Mouse (Mus musculus): Measurements from ENCODE around the gene Ntsr2.

The Ntsr2 gene

DNA sequence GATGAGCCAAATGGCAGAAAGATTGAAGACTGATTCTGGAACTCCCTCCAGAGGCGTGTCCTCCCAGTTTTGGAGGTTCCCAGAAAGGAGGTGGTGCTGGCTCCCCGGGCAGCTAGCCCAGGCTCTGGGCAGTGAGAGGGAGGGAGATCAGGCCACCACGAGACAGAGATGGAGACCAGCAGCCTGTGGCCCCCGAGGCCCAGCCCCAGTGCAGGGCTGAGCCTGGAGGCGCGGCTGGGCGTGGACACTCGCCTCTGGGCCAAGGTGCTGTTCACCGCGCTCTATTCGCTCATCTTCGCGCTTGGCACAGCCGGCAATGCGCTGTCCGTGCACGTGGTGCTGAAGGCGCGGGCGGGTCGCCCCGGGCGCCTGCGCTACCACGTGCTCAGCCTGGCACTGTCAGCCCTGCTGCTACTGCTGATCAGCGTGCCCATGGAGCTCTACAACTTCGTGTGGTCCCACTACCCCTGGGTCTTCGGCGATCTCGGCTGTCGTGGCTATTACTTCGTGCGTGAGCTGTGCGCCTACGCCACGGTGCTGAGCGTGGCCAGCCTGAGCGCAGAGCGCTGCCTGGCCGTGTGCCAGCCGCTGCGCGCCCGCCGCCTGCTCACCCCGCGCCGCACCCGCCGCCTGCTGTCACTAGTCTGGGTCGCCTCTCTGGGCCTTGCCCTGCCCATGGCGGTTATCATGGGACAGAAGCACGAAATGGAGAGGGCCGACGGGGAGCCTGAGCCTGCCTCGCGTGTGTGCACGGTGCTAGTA, at the start of gene Ntsr2:
Ntsr2 (plus strand) TSS at position 51 of the 762 bp plus-strand sequence.
- DNase-seq: peak; percentile 80

DNA sequence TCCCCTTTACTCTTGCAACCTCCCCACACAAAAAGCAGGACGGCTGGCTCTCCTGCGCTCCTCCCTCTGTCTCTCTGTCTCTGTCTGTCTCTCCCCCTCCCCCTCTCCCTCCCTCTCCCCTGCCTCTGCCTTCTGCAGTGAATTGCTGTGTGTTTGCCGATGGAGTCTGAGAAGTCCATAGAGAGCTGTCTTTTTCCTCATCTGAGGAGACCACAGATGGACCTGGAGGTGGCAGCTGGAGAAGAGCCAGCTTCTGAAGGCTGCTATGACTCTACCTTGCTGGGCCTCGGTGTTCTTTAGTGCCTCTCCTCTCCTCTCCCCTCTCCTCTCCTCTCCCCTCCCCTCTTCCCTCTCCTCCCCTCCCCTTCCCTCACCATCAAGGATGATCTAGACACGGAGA, 47.6 kb upstream of the Ntsr2 start:
- no peak for DNase-seq

DNA sequence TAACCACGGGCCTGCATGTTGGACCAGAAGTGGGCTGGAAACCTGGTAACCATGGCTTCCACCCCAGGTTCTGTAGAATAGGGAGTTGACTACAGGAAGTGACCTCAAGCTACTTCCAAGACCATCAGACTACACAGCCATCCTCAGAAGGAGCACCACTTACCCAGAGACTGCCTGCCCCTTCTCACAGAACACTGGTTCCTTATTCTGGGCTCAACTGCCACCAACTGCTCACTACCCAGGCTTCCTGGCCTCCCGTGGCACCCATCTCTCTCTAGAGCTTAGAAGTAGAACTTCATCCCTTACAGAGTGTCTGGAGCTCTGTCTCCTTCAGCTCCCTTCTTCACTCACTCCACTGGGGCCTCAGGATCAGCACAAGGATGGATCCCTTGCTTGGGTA, 42.2 kb upstream of the Ntsr2 start, which contains the start of gene Lpin1:
Lpin1 (minus strand) TSS at position 31 of the 400 bp plus-strand sequence.
- DNase-seq: no peak

DNA sequence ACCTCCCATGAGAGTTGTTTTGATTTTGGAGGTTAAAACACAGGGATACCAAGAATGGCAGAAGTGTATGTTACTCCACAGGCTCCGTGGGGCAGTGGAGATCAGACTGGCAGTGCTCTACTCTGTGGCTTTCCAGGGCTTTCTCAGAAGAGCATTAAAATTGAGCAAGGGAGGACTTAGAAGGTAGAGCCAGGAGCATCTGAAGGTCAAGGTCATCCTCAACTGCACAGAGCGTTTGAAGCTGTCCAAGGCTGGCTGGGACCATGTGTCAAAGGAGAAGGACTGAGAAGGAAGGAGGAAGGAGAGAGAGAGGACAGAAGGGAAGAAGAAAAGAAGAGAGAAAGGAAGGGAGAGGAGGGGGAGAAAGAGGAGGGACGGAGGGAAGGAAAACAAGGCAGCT, 38.6 kb upstream of the Ntsr2 start:
- DNase-seq: no peak

DNA sequence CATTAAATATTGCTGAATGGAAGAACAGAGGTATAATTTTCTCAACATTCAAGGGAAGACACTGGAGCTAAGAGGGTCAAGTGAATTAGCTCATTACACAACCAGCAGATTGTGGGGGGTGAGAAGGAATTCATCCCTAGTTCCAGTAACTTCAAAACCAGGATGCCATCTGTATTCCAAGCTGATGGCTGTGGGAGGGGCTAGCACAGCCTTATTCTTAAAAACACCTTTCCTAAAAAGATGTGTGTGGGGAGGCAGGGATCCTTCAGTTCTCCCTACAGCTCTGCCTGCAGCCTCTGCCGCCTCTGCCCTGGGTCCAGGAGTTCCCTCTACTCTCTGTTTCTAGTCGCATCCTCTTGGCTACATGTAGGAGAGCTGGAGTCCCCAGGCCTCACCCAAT, 37.4 kb upstream of the Ntsr2 start:
- no peak for DNase-seq

DNA sequence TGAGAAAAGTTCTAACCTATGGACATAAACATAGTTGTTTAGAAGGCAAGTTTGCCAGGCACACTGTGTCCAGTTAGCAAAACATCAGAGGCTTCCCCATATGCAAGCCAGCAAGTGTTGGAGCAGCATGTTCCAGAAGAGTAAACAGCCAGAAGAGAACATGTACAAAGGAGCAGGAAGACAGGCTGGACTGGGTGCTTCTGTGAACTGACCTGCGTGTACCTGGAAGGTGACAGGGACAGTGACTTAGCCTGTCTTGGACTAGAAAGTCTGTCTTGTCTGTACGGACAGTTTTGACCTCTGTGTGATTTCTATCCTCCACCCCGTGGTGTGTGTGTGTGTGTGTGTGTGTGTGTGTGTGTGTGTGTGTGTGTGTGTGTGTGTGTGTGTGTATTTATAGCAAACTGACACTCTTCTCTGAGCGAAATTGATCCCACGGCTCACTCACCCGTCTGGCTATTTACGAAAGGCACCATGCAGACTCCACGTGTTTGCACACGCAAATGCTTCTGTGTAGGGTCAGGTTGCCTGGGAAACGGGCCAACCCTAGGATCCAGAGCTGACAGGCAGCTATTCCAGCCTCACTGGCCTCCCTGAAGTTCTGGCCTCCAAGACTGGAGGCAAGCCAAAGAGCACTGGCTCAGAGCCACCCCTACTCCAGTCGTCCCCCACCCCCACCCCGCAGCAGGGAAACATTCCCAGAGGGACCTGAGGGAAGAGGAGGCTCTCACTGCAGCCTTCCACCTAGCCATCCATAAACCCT, 34.5 kb upstream of the Ntsr2 start:
- DNase-seq: peak; percentile 90

DNA sequence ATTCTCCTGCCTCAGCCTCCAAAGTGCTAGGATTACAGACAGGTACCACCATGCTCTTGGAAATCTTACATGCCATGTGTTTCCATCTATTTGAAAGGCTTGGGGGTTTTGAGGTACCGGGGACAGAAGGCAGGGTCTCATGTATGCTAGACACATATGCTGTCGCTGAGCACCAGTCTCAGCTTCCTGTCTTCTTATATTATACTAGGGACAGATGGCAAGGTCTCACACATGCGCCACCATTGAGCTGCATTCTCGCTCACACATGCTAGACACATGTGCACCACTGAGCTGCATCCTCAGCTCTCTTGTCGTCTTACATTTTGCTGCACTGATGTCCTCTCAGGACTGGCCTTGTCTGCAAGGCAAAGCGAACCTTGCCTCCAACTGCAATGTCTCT, 33.7 kb upstream of the Ntsr2 start:
- DNase-seq: no peak

DNA sequence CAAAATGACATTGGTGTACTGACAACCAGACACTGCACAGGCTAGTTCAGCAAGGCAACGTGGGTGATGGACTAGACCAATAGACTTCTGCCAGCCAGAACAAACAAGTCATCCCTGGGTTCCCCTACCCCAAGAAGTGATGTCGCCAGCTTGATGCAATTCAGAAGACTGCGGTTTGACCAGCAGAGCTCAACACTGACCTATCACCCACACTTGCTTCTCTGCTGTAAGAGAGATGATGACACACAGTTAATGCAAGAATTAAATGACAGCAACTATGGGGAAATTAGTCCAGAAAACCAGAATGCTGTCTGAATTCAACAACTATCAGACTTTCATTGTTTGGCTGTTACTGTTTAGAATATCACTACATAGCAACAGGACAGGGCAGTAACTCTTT, 33.0 kb upstream of the Ntsr2 start:
- DNase-seq: no peak

DNA sequence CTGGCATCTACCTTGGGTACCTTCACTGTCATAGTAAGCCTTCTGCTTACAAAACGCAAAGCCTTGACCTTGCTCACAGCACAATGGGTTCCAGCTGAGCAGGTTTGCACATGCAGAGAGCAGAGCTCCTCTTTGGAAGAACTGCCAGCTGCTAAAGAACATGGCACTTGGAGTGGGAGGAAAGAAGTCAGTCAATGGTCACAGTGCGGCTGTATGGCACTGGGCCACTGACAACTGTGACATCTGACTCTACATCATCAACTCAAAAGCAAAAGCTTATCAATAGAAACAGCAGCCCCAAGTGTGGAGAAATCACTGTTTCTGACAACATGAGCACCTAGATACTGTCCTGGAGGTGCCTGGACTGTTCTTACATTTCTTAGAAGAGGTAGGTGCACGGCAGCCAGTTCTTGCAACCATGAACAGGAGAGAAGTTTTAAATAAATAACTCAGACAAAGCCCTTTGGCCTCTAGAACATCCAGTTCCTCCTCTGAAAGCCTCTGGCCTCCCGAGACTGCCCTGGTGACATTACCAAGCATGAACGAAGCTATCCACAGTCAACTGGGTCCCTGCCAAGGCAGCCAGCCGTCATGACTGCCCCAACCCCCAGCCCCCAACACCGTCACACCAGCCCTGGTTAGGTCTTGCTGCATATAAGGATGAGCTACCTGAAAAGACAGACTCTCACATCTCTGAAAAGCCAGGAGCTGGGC, 22.9 kb upstream of the Ntsr2 start:
- peak; percentile 36 for DNase-seq

DNA sequence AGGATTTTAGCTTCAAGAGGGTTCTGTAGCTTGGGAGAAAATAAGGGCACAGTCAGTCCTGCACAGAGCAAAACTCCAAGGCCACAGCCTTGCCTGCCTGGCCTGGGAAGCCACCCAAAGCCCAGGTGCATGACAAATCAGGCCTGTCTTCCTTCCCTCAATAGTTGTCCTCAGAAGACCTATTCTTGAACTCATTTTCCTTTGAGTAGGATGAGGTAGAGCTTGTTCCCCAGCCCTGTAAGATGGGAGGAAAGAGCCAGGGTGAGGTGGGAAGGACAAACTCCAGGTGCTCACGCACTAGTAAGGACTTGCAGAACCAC, 22.4 kb upstream of the Ntsr2 start:
- DNase-seq: no peak

DNA sequence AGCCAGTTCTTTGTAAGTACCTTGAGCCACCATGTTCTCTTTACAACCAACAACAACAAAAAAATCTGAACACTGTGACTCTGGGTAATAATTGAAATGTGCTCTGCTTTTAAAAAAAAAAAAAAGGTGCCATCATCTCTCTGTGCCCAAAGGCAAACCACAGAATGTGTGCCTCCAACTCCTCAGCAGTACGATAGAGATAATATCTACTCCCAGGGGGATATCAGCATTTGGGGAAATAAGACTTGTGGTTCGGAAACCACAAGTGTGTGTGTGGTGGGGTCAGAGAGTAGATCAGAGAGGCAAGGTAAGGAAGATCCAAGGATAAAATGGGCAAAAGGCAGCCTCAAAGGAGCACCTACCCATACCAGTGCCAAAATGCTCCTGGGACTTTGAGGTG, 21.8 kb upstream of the Ntsr2 start:
- DNase-seq: no peak

DNA sequence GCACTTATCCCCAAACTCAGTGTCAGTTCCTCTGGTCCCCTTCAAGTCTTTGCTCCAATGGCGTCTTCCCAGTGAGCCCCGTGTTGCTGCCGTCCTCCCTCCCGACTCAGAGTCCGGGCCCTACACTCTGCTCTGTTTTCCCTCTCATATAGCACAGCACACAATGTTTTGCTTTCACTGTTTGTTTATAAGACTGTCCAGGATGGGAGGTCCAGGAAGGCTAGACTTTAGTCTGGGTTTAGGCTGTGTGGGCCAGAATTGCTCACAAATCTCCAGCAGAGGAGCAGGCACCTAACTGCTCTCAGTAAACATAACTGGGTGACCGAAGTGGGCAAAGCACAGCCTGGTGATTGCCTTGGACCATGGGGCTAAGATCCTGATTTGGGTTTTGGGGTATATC, 19.9 kb upstream of the Ntsr2 start:
- DNase-seq: no peak

DNA sequence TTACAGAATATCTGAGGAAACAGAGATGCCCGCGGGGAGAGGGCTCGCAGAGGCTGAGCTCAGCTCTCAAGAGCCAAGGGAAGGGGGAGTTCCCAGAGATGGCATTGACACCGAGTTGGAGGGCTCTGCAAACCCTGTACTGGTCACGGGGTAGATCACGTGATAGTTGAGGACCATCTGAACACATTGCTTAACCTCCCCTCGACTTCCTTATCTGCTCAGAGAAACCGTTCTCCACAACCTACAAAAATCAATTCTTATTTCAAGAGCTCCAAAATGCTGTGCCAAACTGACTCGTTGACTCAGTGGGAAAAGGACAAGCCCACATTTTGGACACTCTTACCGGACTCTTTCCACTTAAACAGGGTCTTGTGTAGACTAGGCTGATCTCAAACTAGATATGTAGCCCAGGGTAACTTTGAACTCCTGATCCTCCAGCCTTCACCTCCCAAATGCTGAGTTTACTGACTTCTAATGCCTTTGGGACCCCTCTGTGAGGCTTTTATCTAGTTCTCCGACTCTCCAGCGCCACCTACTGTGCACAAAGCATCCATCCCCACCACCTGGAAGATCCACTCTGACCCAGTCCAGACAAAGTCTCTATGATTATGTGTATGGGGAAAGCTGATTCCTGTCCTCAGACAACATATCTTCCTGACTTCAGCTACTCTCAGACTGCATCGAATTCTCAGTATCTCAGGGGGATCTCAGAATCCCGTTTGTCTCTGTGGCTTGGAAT, 18.9 kb upstream of the Ntsr2 start:
- peak; percentile 83 for DNase-seq

DNA sequence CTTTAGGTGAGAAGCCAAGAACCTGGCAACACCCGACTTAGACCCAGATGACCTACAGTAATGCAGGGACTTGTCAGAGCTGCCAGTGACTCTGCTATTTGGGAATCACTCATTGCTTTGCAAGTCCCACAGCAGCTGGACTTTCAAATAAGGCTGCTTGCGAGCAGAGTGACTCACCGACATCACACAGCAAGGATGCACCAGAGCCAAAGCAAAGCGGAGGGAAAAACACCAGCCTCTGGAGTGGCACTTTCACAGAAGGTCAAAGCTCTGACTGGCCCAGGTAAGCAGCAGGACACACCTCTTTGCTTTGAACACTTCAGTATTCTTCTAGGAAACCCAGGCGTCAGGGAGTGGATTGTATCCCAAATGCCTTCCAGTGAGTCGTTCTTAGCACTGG, 17.4 kb upstream of the Ntsr2 start:
- DNase-seq: no peak

DNA sequence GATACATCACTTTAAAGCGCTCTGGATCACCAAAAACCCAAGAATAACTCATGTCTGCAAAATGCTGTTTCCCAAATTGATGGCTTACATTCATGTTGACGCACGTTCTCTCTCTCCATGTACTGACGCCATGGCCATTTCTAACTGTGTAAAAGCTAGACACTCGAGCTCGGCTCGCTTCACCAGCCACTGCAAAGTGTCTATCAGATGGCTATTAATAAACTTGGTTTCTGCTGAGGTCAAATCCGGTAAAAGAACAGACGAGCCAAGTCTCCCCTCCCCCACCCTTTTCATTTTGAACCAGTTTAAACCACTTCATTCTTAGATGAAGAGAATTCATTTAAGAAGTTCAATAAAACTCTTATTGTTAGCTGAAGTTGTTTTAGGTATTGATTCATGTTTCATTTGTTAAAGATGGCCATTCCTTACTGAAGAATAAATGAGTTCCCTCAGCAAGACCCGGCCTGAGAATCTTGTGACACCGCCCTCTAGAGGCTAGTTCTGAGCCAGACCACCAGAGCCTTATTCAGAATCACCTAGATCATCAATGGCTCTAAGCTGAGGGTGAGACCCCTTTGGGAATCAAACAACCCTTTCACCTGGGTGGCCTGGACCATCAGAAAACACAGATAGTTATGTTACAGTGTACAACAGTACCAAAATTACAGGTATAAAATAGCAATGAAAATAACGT, 14.0 kb upstream of the Ntsr2 start:
- no peak for DNase-seq

DNA sequence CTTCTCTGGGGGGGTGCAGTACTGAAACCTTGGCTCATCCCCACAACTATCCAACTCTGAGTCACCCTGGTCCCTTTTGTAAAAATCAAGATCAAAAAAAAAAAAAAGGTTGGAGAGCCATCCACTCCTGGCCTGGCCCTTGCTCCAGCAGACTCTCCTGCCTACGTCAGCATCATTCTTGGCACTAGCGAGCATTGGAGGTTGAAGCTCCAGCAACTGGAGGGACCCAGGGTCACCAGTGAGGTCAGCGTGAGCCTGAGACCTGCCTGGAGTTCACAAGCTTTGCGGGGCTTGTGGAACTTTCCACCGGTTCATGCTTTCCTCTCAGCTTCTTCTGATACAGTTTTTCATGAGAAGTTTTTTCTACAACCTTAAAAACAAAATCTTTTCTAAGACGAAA, 13.1 kb upstream of the Ntsr2 start:
- no peak for DNase-seq

DNA sequence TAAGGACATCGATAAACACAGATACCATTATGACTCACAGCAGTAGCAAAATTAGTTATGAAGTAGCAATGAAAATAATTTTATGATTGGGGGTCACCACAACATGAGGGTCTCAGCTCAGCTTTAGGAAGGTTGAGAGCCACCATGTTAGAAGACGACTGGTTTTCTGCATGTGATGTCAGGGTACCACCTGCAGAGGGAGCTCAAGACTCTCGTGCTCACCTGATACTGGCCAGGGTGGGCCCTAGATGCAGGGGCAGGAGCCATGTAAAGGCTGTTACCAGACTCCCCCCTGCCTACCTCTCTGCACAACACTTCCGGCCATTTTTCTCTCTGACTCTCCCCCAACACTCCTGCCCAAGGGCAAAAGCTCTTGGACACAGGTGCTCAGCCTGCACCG, 11.2 kb upstream of the Ntsr2 start:
- DNase-seq: no peak

DNA sequence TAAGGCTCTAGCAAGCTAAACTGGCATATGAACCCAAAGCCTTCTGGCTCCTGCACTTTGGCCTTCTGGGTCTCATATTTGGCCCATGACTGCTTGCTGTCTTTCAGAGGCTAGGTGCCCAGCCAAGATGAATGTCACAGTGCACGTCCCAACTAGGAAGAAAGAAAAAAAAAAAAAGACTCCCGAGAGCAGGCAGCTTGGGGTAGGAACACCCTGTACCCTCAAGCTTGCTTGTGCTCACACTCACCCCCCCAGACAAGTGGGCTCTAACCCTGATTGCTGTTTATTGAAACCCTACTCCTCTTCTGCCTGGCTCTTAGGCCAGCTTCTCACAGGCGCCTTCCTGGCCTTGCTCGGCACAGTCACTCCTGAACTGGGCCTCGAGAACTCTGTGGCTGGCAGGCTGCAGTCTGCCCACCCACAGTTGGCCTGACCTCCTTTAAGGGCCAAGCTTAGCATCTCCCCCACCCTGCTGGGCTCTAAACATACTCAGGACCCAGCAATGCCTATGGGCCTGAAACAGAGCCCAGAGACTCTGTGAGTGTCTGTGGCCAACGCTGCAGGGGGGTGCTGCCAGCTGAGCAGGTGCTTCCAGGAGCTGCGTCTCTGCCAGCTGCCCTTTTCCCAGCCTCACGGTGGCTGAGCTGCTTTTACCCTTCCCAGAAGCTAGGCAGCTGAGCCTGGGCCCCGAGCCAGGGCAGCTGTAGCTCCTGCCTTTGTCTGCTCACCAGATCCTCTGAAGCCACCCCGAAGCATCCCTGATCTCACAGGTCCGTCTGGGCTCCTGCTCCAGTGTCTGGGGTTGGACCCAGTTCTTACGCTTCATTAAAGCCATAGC, 9.5 kb upstream of the Ntsr2 start:
- DNase-seq: no peak

DNA sequence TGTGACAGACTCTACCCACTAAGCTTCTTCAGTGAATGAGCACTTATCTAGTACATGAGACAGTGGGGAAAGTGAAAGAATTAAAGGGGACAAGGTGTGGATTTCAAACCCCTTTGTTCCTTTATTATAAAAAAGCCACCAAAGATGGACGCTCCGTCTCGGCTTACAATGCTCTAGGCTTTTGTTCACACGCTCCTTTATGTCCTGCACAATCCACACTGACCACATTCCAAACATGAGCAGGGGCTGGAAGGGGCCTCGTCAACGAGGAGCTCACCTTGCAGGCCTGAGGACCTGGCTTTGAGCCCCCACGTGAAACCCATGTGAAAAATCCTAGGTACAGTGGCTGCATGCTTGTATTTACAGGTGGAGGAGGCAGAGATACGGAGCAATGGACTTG, 8.5 kb upstream of the Ntsr2 start:
- no peak for DNase-seq

DNA sequence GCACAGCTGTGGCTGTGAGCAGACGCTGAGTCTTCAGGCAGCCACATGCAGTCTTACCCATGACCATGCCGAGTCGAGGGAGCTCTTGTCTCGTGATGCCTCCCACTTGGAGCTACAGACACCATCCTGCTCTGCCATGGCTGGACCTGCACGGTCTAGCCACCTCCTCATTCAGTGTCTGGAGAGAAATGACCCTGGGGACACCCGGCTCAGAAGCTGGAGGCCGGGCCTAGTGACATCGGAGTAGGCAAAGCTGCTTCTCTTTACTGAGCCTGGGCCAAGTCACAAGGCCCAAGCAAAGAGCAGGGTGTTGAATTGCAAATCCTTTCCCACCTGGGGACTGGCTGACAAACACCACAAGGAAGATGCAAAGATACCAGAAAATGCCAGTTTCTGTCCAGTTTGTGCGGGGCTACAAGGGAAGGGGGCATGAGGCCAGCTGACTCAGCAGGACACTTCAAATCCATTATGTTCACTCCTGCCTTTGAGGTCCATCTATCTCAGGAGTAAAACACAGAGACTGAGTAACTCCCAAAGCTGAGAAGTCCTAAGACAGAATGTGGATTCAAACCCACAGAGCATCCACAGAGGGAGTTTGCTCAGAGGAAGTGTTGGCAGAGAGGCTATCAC, 6.3 kb upstream of the Ntsr2 start:
- no peak for DNase-seq

DNA sequence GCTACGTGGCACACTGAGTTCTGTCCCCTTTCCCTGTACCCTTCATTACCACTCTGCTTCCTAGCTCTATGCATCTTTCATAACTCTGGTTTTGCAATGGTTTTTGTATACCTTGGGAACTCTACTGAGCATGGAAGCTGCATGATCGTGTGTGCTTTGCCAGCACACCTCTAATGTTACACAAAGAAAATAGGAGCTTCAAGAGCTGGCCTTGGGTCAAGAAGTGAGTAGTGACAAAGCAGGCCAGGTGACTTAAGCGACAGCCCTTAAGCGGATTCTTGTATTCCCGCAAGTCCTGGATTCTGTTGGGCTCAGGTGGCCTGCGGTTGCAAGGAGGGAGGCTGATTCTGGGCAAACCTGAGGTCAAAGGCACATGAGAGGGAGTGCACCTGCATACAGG, 4.9 kb upstream of the Ntsr2 start:
- no peak for DNase-seq

Data from lung, postnatal 14 days (tissue).